Mouse (Mus musculus): ENCODE measurements at regions not wholly inside any gene's neighbourhood (a gene's known extent, or its start where the extent isn't known, plus 50 kb on each side); places are given as distances from the start of the nearest gene placed in this dataset.

DNA sequence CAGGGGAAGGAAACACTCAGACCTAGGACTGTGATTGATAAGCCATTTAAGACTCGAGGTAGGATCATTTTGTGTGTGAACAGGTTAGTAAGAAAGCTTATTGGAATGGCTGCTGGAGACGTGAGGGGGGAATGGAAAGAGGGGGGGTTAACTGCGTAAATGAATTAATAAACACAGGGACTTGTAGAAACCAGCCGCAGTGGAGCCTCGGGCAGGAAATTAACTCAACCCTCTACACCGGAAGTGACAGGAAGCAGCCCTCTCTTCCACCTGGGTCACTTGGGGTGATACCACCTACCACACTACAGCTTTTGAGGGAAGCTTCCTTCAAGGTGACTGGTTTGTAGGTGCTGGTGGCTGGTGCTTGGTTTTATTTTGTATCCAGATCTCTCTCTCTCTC is 54.9 kb downstream of the Rplp1 start:
- TF ChIP-seq CTCF (IDR thresholded peaks at IDR 0.05; ENCODE audit: low read depth), result no peak
- TF ChIP-seq EP300 (optimal IDR thresholded peaks at IDR 0.05), result no peak

All from stomach, postnatal 0 days (tissue).